Mouse (Mus musculus): ENCODE measurements around the gene Boc.
"Not testable (repeated sequence)": the region's sequence is repeated elsewhere in the genome, so short reads cannot be mapped to it uniquely, and the experiment has no call there.

Gene Boc

DNA sequence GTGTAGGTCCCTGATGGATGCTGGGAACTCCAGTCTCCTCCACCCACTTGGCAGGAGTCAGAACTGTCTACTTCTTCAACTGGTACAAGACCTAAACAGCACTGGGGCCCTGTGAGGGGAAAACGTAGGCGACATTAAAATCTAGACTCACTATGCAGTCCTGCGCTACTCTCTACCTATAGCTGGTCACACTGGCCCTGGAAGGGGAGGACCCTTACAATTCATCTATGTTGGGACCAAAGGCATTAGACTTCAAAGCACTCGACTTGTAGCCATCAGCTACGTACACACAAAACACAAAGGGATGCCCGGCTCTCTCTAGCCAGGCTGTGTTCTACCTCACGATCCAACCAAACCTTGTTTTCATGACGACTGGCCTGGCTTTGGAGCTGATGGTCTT lies 73.0 kb downstream of the Boc start:
- no peak for DNase-seq

DNA sequence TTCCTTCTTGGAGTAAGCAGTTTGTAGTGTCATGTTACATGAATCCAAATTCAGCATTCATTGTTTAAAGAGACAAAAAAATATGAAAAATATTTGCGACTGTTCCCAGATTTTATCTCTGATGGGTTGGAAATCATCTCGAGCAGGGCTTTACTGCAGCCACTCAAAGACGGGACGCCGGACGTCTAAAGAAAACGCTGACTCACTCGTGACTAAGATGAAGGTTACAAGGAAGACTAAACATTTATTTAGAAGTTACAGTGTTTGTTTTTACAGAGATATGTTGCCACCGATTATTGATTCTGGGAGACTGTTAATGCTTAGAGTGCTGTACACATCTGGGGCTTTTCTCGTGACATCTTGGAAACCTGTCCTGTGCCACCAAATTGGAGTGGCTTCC lies 73.9 kb downstream of the Boc start:
- DNase-seq = no peak

DNA sequence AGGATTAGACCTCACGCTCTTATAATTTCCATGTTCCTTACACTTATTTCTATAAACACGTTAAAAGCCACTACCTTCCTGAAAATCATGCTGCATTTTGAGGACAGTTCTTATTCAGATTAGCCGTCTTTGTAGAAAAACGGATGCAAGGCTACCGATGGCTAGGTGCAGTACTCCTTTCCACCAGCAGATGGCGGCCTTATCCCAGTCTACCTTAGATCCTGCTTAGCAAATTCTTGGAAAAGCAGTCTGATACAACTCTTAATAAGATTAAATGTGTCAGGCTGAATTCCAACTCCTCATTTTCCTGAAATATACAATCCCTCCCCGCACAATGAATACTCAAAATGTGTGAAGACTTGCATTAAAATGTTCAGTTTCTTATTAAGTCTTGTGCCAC lies 74.6 kb downstream of the Boc start:
- peak; percentile 60 for DNase-seq

DNA sequence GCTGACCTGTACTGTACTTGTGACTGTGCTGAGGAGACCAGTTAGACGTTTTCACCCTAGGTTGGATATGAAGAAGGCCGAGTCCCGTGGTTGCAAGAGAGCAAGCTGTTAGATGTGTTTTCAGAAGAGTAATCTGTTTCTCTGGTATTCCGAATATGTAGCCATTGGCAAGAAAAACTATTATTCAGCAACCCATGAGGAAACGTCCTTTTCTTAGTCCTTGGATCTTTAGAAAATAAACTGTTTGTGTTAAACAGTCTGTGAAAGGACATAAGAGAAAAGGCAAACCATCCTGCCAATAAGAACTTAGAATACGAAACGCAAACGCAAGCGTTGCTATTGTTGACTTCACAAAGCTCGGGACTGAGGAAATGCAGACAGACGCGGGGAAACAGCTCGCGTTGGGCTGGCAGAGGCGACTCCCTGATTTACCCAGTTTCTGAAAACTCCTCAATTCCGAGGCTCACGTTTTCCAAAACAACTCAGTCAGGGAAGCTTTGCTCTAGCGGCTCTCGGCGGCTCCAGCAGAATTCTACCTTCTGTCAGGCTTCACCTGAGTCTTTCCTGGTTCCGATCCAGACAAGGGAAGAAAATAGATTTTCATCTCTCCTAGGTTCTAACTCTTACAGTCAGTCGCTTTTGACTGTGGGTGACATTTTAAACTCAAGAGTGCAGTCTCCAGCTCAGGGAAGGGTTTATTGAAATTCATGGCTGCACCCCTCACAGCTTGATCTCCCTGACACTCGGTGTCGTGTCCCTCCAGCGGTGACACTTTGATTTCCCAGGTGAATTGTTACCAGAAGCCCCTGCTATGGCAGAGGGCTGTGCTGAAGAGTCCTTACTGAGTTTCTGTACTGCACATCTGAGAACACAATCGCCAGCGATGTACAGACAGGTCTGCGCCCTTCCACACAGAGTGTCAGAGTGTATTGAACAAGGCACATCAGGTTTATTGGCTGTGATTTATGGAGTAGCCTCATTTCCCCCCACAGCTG lies 76.8 kb downstream of the Boc start:
- DNase-seq = no peak

DNA sequence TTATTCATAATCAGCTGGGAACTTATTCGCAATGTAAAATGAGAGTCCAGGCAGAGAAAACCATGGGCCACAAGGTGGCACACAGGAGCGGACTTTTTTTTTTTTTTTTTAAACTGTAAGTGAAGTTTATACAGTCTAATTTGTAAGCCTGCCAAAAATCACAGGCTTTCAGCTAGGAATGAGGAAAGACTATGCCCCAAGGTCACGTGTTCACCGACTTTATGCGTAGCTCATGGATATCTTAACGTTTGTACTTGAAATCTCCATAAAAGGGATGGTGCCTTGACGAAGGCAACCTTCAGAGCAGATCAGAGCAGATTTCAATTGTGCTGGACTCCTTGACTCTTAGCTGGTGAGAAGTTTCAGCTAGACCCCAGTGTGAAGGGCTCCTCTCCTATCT lies 78.1 kb downstream of the Boc start:
- DNase-seq = peak; percentile 27

DNA sequence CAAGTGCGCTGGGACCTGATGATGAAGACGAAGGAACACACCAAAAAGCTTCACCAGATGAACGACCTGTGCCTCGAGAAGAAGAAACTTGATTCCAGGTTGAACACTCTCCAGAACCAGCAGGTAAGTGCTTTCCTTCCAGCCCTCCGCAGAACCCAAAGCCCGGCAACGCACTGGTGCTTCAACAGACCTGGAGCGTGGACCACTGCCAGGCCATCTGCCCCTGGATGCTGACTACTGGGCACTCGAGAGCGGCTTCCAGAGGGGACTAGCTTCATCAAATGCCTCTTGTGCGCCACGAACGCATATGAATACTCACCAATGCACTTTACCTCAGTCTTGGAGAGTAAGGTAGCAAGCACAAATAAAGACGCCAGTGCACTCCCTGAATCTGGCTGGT lies 78.8 kb downstream of the Boc start:
- no peak for DNase-seq

DNA sequence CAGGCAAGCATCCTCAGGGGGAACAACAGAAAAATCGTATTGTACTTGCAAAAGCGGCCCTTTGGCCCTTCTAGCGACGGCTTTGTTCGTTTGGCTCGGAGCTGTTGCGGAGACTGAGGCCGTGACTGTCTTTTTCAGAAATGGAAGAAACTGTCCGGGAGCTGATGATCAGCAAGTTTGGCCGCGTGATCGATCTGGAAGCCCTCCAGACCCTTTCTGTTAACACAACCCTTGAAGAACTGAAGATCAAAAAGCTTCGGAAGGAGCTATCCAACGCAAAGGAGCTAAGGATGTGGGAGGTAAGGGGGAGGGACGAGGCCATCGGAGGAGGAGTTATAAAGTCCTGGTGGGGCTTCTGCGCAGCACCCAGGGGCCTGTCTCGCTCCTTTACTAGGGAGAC lies 79.9 kb downstream of the Boc start:
- no peak for DNase-seq

DNA sequence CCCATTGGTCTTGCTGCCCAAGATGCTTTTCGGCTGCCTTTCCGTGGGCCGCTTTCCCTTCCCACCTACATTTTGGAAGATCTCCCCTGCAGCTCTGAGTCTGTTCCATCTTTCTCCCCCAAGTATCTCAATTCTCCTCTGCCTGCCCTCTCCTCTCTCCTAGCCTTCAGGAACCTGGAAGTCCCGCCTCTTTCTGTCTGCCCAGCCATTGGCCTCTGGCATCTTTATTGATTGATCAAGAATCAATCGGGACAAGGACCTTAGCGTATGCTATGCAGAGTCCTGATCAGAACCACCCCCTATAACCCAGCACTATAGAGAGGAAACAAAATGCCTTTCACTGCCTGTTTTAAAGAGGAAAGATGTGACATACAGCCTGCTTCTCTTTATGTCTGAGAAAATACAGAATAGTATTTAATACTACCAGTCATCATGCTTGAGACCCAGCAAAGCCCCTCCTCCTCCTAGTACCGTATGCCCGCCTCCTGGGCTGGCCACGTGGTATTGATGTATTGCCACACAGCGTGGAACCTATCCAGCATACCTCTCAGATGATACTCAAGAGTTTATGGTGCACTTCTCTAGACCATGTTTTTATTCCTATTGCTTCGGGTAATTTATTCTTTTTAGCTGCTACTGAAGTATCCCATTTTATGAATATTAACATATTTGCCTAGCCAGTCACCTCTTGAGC lies 82.9 kb downstream of the Boc start:
- DNase-seq = no peak

DNA sequence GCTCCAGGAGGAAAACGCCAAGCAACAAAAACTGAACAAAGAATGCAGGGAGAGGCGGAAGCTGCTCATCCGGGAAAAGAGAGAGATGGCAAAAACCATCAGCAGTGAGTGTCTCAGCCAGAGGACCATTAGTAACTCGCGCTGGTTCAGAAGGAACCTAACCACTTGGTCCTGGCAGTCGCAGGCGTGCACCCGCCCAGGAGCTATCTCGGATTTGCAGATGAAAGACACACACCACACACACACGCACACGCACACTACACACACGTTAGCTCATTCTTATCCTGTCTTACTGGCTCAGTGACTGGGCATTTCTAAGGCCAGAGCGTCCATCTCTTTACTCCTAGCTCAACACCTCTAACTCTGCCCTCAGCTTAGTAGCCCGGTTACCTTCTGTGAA lies 83.4 kb downstream of the Boc start:
- DNase-seq = no peak

DNA sequence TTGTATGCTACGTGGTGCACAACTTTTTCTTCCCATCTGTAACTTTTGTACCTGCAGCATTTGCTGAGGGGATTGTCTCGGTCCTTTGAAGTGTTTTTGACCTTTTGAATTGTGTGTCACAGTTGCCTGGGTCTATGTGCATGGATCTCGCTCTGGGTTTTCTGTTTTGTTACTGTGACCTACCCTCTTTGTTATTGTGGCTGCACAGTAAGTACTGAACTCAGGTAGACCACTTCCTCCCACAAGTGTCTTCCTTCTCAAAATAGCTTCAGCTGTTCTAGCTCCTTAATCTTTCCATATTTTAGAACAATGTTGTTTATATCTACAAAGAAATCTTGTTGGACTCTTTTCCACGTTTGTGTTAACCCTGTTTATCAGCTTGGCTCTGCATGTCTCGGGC lies 97.8 kb downstream of the Boc start:
- DNase-seq = no peak

DNA sequence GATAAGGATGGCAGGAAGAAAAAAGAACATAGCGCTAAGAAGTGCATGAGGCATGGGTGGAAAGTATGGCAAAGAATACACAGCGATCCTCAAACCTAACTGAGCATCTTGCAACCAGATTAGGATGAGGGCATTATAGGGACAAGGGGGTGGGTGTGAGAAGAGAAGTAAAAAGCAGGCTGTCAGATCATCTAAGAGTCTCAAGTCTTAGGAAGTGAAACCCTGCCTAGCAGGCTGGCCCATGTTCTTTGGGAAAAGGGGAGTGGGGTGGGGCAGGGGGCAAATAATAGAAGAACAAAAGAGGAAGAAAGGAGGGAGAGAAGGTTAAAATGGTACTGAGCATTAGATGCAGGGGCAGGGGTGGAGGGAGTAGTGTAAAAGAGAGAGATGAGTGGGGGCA lies 99.9 kb downstream of the Boc start:
- DNase-seq = no peak

DNA sequence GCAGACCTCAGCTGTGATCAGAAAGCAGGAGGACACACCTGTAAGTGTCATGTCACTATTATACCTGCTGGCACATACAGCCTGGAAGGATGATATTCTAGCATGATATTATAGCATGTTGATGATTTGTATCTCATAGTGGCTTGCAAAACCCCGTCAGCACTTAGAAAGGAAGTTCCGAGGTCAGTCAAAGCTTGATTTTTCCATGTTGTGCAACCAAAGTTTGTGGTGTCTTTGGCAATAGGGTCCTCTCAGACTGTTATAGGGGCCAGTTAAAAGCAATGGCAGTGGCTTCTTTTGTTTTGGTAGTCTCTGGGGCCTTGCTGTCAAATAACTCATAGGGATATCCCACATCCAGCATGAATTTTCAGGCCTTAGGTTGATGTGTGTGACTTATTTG lies 100.8 kb downstream of the Boc start:
- DNase-seq = no peak

DNA sequence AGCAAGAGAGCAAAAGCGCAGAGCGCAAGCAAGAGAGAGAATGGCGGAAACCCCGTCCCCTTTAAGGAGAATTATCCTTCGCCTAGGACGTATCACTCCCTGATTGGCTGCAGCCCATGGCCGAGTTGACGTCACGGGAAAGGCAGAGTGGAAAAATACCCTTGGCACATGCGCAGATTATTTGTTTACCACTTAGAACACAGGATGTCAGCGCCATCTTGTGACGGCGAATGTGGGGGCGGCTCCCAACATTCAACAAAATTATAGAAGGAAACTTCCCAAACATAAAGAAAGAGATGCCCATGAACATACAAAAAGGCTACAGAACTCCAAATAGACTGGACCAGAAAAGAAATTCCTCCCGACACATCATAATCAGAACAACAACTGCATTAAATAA lies 116.8 kb downstream of the Boc start:
- DNase-seq = not testable (repeated sequence)

DNA sequence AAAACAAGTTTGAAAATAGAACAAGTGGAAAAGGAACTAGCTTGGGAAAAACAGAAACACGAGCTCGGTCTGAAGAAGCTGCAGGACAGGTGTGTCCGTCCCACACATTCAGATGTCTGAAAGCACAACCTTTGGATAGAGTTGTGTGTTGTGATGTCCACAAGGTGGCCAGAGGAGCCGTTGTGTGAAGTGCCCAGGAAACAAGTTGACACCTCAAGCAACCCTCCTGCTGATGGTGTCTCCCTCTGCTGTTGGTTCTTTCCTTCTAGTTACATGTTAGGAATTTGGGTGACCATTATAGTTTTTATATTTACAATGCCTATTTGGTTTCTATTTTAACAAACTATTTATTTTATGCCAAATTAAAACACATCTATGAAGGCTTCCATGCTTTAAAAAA lies 123.2 kb downstream of the Boc start:
- DNase-seq = no peak
